Mouse (Mus musculus): ENCODE results near the gene Phf11d. TPM values are rescaled to one million over a fixed set of nuclear protein-coding genes. Genes with fewer than 3 reads are reported as not detected.

Phf11d gene
- 0.81 and 1.2 TPM in 2 replicates for polyA plus RNA-seq (2012; rRNA removed)

DNA sequence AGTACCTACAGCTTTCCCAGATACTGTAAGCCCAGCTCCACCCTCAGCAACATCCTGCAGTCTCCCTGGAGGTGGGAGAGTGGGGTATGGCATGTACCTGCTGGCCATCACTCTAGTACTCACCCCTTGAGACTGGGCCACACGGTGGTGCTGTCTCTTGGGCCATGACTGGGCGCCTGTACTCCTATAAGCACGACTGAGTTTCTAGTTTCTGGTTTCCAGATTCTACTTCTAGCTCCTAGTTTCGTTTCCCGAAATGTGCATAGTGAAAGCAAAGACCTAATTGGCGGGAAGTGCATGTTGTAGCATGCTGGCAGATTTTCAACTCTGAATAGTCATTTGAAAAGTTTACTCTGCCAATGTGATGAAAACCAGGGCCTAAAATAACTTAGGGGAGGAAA lies at the start of gene Phf11d:
Phf11d (minus strand) TSS at position 227 of the 401 bp plus-strand sequence.

DNA sequence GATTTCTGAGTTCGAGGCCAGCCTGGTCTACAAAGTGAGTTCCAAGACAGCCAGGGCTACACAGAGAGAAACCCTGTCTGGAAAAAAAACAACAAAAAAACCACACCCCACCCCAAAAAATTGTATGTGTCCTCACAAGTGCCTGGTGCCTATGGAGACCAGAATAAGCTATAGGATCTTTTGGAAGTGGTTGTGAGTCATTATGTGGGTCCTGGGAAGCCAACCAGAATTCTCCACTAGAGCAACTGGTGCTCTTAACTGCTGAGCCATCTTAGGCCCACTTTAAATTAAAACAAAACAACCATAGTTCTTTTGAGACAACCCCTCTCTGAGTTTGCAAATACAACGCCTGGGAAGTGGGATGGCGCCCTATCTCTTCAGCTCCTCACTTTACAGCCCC lies 30.0 kb upstream of the Phf11d start, which contains the start of gene Phf11c:
Phf11c (minus strand) TSS at position 101 of the 400 bp plus-strand sequence.

DNA sequence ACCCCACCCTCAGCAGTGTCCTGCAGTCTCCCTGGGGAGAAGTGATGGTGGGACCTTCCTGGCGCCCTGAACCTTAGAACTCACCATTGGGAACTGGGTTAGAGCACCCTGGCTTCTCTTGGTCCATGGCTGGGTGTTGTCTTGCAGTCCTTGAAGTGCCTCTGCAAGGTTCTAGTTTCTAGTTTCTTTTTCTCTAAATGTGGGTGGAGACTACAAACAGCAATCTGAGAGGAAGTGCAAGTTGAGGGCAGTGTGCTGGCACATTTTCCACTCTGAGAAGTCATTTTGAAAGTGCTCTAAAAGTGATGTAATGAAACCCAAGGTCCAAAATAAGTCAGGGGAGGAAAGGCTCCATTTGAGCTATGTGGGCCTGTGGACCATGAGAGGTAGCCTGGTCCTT lies 24.1 kb downstream of the Phf11d start, which contains the start of gene Phf11b:
Phf11b (minus strand) TSS at position 163 of the 400 bp plus-strand sequence.

Other genes with a start within 250 kb of the Phf11d start
- gene 1700129C05Rik, start 222.6 kb downstream of the Phf11d start, polyA plus RNA-seq (2012; rRNA removed), result not detected in 2 replicates
- not detected in 2 replicates for gene Gm5142, start 186.7 kb downstream of the Phf11d start, polyA plus RNA-seq (2012; rRNA removed)
- 10.1 and 12.0 TPM in 2 replicates for gene Rcbtb1, start 164.3 kb downstream of the Phf11d start, polyA plus RNA-seq (2012; rRNA removed)
- gene Gm6904, start 105.3 kb downstream of the Phf11d start, polyA plus RNA-seq (2012; rRNA removed), result 0.07 TPM in 1 of 2 replicates, not detected in the other
- gene Phf11a, start 67.9 kb downstream of the Phf11d start, polyA plus RNA-seq (2012; rRNA removed), result 0.14 and 0.15 TPM in 2 replicates
- 0.50 and 0.65 TPM in 2 replicates for gene Phf11b, start 24.1 kb downstream of the Phf11d start, polyA plus RNA-seq (2012; rRNA removed)
- 0.90 and 1.0 TPM in 2 replicates for gene Phf11c, start 29.9 kb upstream of the Phf11d start, polyA plus RNA-seq (2012; rRNA removed)
- 5.3 and 7.0 TPM in 2 replicates for gene Setdb2, start 75.4 kb upstream of the Phf11d start, polyA plus RNA-seq (2012; rRNA removed)
- gene Cab39l, start 75.5 kb upstream of the Phf11d start, polyA plus RNA-seq (2012; rRNA removed), result 7.8 and 9.9 TPM in 2 replicates
- 4.9 and 6.2 TPM in 2 replicates for gene Cdadc1, start 232.5 kb upstream of the Phf11d start, polyA plus RNA-seq (2012; rRNA removed)